Mouse (Mus musculus) thymus, adult 2 months (tissue): ENCODE data around the gene Pnkp. TPM values are rescaled to one million over a fixed set of nuclear protein-coding genes. Genes with fewer than 3 reads are reported as not detected.
A peak's percentile ranks its signal among the peaks of the same experiment; 100 is the strongest.

ENCODE experiments used
- DNase-seq: peaks from one replicate; pipeline ENCODE4 v3.0.0; 2021
- H3K27ac ChIP-seq: fragments of 200-500 bp; 2 replicates; pipeline ENCODE4 v1.5.1; 2012; ENCODE audit warnings: low read length, control low read depth; ENCODE audit not compliant: control insufficient read depth, insufficient read depth
- H3K27me3 ChIP-seq: fragments of 200-500 bp; 2 replicates; pipeline ENCODE4 v1.6.1; 2012; ENCODE audit warnings: mild to moderate bottlenecking, low read length, moderate library complexity, mixed read lengths; ENCODE audit not compliant: control insufficient read depth, insufficient read depth
- H3K36me3 ChIP-seq: fragments of 200-500 bp; 2 replicates; pipeline ENCODE4 v1.6.1; 2012; ENCODE audit warnings: mild to moderate bottlenecking, low read length, moderate library complexity; ENCODE audit not compliant: control insufficient read depth, insufficient read depth
- H3K4me1 ChIP-seq: fragments of 200-500 bp; replicated peaks from 2 replicates; pipeline ENCODE4 v1.6.1; 2012; ENCODE audit warnings: low read length; ENCODE audit not compliant: control insufficient read depth, insufficient read depth
- H3K4me3 ChIP-seq: fragments of 200-500 bp; 2 replicates; pipeline ENCODE4 v1.5.1; 2012; ENCODE audit warnings: mild to moderate bottlenecking, low read length, control low read depth, moderate library complexity; ENCODE audit not compliant: control insufficient read depth, insufficient read depth
- CTCF ChIP-seq: fragments of 200-500 bp; IDR thresholded peaks from 2 replicates; pipeline ENCODE4 v1.5.1; 2012; ENCODE audit warnings: mild to moderate bottlenecking, control low read depth, low read length, moderate library complexity, borderline replicate concordance; ENCODE audit not compliant: control insufficient read depth, poor library complexity, insufficient read depth; ENCODE audit errors: extremely low read depth
- POLR2A ChIP-seq: fragments of 200-500 bp; IDR thresholded peaks from 2 replicates; pipeline ENCODE4 v1.6.1; 2012; ENCODE audit warnings: mild to moderate bottlenecking, low read length, control low read depth, moderate library complexity; ENCODE audit not compliant: control insufficient read depth, poor library complexity, insufficient read depth; ENCODE audit errors: extremely low read depth
- WGBS: fragments of 180-500 bp; shearing (Covaris S2); methylation state at CpG from one replicate; pipeline ENCODE4 v1.1.7; 2018; 5-methylcytosine and 5-hydroxymethylcytosine counted together
- polyA plus RNA-seq: library from polyadenylated mRNA; depleted of rRNA; stranded (reverse); fragments of >200 nt; gene quantifications from 2 replicates; pipeline ENCODE4 v1.2.3, GENCODE M21; 2012; rRNA removed

Gene Pnkp
- polyA plus RNA-seq, 1 experiment, result 135 TPM

GRCm38 (mm10) chr7:44900632-44901031 is 43.7 kb downstream of the Pnkp start:
- DNase-seq, result no peak
- no peaks in the 10 kb centered on the region for H3K27me3 ChIP-seq
- peaks cover 24% of the 10 kb centered on the region for H3K4me1 ChIP-seq
- TF ChIP-seq POLR2A (no peak), CTCF (no peak)
- WGBS, result 99% methylated on average over 11 of the region's 11 CpGs
- no peak overlapping the region; the same call in 1 of the 2 replicates for H3K27ac ChIP-seq
- no peak overlapping the region for H3K4me3 ChIP-seq
- H3K36me3 ChIP-seq, result peaks cover 10% of the 10 kb centered on the region; the same call in 1 of the 2 replicates

GRCm38 (mm10) chr7:44901230-44901722 is 44.3 kb downstream of the Pnkp start:
- peak; percentile 65 for DNase-seq
- 23% methylated on average over 21 of the region's 21 CpGs for WGBS
- Histone ChIP-seq H3K36me3 (peaks cover 15% of the 10 kb centered on the region; the same call in 1 of the 2 replicates), H3K4me1 (peaks cover 22% of the 10 kb centered on the region), H3K27me3 (no peaks in the 10 kb centered on the region), H3K27ac (peak overlapping the region; percentile 68), H3K4me3 (peak overlapping the region; percentile 58)
- TF ChIP-seq CTCF (peak; percentile 31; the same call in 1 of the 2 replicates), POLR2A (peak; percentile 54; the same call in 1 of the 2 replicates)

GRCm38 (mm10) chr7:44905430-44905829 is 48.5 kb downstream of the Pnkp start:
- WGBS, result 94% methylated on average over 20 of the region's 20 CpGs
- Histone ChIP-seq H3K4me3 (no peak overlapping the region), H3K27ac (no peak overlapping the region), H3K27me3 (no peaks in the 10 kb centered on the region), H3K36me3 (peaks cover 25% of the 10 kb centered on the region), H3K4me1 (peaks cover 14% of the 10 kb centered on the region)
- no peak for DNase-seq
- no peak for TF ChIP-seq CTCF
- TF ChIP-seq POLR2A, result no peak

- Histone ChIP-seq H3K4me3 (no peak overlapping the region), H3K4me1 (no peaks in the 10 kb centered on the region), H3K36me3 (peaks cover 28% of the 10 kb centered on the region), H3K27ac (no peak overlapping the region), H3K27me3 (no peaks in the 10 kb centered on the region)
- WGBS, result 50% methylated on average over 15 of the region's 15 CpGs
- no peak for TF ChIP-seq CTCF
- no peak for TF ChIP-seq POLR2A
- DNase-seq, result peak; percentile 28
Measured at GRCm38 (mm10) chr7:44908706-44909476, 52.0 kb downstream of the Pnkp start.

Other genes with a start within 250 kb of the Pnkp start
- 1.9 and 3.7 TPM in 2 replicates for gene Myh14, start 186.3 kb upstream of the Pnkp start, polyA plus RNA-seq
- gene Izumo2, start 148.4 kb upstream of the Pnkp start, polyA plus RNA-seq, result not detected in 2 replicates
- 105 and 111 TPM in 2 replicates for gene Vrk3, start 108.7 kb upstream of the Pnkp start, polyA plus RNA-seq
- 1.1 TPM in 2 replicates for gene Zfp473, start 106.1 kb upstream of the Pnkp start, polyA plus RNA-seq
- 189 and 223 TPM in 2 replicates for gene Nup62, start 41.1 kb upstream of the Pnkp start, polyA plus RNA-seq
- gene Il4i1, start 40.8 kb upstream of the Pnkp start, polyA plus RNA-seq, result 71.7 and 74.4 TPM in 2 replicates
- 76.5 and 102 TPM in 2 replicates for gene Atf5, start 40.5 kb upstream of the Pnkp start, polyA plus RNA-seq
- 91.4 and 120 TPM in 2 replicates for gene Akt1s1, start 8.1 kb upstream of the Pnkp start, polyA plus RNA-seq
- 138 and 151 TPM in 2 replicates for gene Tbc1d17, start 8.1 kb upstream of the Pnkp start, polyA plus RNA-seq
- gene Ptov1, start 12.6 kb downstream of the Pnkp start, polyA plus RNA-seq, result 316 and 338 TPM in 2 replicates
- gene Med25, start 35.6 kb downstream of the Pnkp start, polyA plus RNA-seq, result 220 and 266 TPM in 2 replicates
- gene Fuz, start 38.9 kb downstream of the Pnkp start, polyA plus RNA-seq, result 60.9 and 73.3 TPM in 2 replicates
- gene Ap2a1, start 72.4 kb downstream of the Pnkp start, polyA plus RNA-seq, result 133 and 147 TPM in 2 replicates
- 0.29 and 1.0 TPM in 2 replicates for gene Tsks, start 86.1 kb downstream of the Pnkp start, polyA plus RNA-seq
- 4.4 and 6.8 TPM in 2 replicates for gene Cpt1c, start 117.7 kb downstream of the Pnkp start, polyA plus RNA-seq
- 242 and 260 TPM in 2 replicates for gene Prmt1, start 129.4 kb downstream of the Pnkp start, polyA plus RNA-seq
- gene Irf3, start 140.5 kb downstream of the Pnkp start, polyA plus RNA-seq, result 227 and 277 TPM in 2 replicates
- gene Bcl2l12, start 141.6 kb downstream of the Pnkp start, polyA plus RNA-seq, result 85.6 and 87.4 TPM in 2 replicates
- 118 and 131 TPM in 2 replicates for gene Scaf1, start 159.2 kb downstream of the Pnkp start, polyA plus RNA-seq
- gene Rras, start 160.8 kb downstream of the Pnkp start, polyA plus RNA-seq, result 41.7 and 62.3 TPM in 2 replicates
- gene Prr12, start 195.7 kb downstream of the Pnkp start, polyA plus RNA-seq, result 32.7 and 43.5 TPM in 2 replicates
- gene Nosip, start 205.3 kb downstream of the Pnkp start, polyA plus RNA-seq, result 159 and 165 TPM in 2 replicates
- 32.4 and 40.5 TPM in 2 replicates for gene Prrg2, start 205.5 kb downstream of the Pnkp start, polyA plus RNA-seq
- 22.2 and 34.9 TPM in 2 replicates for gene Rcn3, start 235.1 kb downstream of the Pnkp start, polyA plus RNA-seq
- gene Fcgrt, start 246.7 kb downstream of the Pnkp start, polyA plus RNA-seq, result 30.8 and 38.9 TPM in 2 replicates